Mouse (Mus musculus): ENCODE measurements at regions not wholly inside any gene's neighbourhood (a gene's known extent, or its start where the extent isn't known, plus 50 kb on each side); places are given as distances from the start of the nearest gene placed in this dataset.

- TF ChIP-seq EP300 (optimal IDR thresholded peaks at IDR 0.05), result no peak
- TF ChIP-seq CTCF (IDR thresholded peaks at IDR 0.05; ENCODE audit: low read depth), result no peak
Measured at GRCm38 (mm10) chr19:60110278-60110677, 116.2 kb downstream of the Fam204a start.
